Mouse (Mus musculus): Measurements from ENCODE around the gene Gm17542.

DNA sequence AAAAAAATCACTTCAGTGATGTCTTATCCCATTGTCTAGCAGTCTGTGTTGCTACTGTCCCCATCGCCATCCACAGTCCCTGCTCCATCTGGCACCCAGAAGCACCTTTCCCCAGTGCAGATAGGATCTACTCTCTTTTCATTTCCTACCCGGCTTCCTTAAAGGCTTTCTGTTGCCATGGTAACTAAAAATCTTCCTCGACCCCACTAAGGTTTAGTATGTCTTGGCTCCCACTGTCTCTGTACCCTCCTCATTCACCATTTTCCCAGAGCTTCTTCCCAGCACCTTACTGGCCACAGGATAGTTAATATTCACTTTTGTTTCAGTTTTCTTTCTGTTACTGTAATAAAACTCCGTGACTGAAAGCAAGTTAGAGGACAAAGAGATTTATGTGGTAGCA lies 17.9 kb downstream of the Gm17542 start:
- no peak for TF ChIP-seq CTCF (conservative IDR thresholded peaks at IDR 0.05; ENCODE audit: low read length)
- no peak for TF ChIP-seq NANOG (IDR thresholded peaks at IDR 0.05; ENCODE audit: borderline replicate concordance, low read length)
